Mouse (Mus musculus) left cerebral cortex, postnatal 10 days (tissue): ENCODE results near the gene Ggn. TPM values are rescaled to one million over a fixed set of nuclear protein-coding genes. Genes with fewer than 3 reads are reported as not detected.
"Not testable (repeated sequence)": the region's sequence is repeated elsewhere in the genome, so short reads cannot be mapped to it uniquely, and the experiment has no call there.

Experiments used
- DNase-seq, 2 experiments: peaks; one replicate each; pipeline ENCODE4 v3.0.0; 2021 to 2022; ENCODE audit warnings: low spot score in 2 of 2, mixed read lengths in 1 of 2; ENCODE audit errors: extremely low spot score in 1 of 2
- intact Hi-C: fragments of 180-260 bp; cut with DNase I; formaldehyde crosslinking; loops from one replicate; pipeline ENCODE4 v1.15.1; 2025
- total RNA-seq, 2 experiments: library from RNA; stranded (reverse); gene quantifications; 2 replicates each; pipeline ENCODE4 v1.2.3; 2021

The Ggn gene
- total RNA-seq = under 1 TPM; 0.58 to 0.65 TPM

DNA sequence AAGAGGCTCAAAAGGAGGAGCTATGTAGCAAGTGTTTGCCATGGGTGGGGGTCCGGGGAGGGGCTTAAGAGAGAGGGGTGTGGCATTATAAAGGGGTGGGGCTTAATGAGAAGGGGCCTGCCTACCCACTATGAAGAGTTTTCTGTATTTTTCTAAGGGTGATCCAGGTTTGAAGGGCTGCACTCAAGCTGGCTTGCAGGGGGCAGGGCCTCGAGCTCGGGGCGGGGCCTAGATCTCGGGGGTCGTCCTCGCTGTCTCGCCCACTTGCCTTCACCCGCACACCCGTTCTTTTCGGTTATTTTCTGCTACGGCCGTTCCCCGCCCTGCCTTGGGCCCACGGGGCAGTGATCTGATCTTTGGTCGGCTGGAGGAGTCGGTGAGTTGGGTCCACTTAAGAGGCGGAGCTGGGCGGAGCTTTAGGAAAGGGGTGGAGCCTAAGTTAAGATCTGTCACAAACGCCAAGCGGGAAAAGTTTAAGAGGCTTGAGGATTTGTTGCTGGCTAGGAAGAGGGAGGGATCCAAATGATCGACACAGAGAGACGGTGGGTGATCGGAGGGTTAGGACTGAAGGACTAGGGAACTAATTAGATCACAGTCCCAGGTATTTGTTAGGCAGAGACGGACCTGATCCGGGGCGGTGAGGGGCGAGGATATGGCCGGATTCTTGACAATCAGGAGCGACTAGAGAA lies at the start of gene Ggn, which contains the start of gene Spred3:
Ggn (plus strand) TSS at position 145 of the 689 bp plus-strand sequence.
Spred3 (minus strand) TSS at position 346 of the 689 bp plus-strand sequence.
- intact Hi-C loops = no loop called here
- peak in 1 of 2 experiments; percentile 88 for DNase-seq

DNA sequence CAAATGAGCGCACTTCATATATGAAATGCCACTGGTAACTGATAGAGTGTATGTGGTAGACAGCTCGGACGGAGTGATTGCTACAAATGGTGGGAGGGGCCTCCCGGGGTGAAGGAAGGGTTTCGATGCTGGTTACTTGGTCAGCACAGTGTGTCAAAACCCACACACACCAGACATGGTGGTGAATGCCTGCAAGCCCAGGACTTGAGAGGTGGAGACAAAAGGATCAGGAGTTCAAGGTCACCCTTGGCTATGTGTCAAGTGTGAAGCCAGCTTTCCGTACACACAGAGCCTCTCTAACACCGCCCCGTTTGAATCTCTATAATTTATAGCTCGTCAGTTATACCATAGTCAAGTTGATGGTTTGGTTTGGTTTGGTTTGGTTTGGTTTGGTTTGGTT lies 47.2 kb upstream of the Ggn start:
- no peak for DNase-seq
- intact Hi-C loops = no loop called here

GRCm38 (mm10) chr7:29123531-29124358 lies 46.3 kb upstream of the Ggn start:
- intact Hi-C loops = no loop called here
- DNase-seq = no peak

- intact Hi-C loops = no loop called here
- peak in 1 of 2 experiments; percentile 68 for DNase-seq
Observed at GRCm38 (mm10) chr7:29124970-29125369, 45.0 kb upstream of the Ggn start, which contains the start of gene Ryr1. TSS of gene Ryr1 (minus strand) at chr7:29125179.

DNA sequence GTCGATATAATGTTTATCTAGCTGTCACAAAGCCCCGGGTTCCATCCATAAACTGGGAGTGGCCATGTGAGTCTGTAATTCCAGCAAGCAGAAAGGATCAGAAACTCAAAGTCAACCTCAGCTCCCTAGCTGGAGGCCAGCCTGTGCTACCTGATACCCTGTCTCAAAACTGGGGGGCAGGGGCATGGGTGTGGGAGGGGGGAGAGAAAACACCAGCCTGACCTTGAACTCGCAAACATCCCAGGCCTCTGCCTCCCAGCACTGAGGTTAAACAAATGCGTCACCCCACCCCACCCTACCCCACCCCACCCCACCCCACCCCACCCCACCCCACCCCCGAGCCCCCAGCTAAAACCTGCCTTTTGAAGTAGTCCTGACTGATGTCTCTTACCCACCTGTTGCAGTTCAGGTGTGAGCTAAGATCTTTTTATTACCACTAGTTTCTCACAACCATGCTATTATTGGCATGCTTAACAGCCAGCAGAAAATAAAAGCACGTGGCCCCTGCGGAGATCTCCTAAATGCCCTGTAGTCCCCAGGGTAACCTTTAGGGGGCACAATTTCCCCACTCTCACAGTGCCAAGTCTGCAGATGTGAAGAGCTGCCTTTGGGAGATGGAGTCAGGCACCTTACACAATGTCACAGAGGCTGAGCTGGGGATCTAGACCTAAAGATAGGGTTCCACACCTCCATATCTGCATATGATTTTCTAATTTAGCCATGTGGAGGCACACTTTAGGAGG lies 43.7 kb upstream of the Ggn start:
- DNase-seq = peak in 1 of 2 experiments; percentile 48
- intact Hi-C loops = no loop called here

DNA sequence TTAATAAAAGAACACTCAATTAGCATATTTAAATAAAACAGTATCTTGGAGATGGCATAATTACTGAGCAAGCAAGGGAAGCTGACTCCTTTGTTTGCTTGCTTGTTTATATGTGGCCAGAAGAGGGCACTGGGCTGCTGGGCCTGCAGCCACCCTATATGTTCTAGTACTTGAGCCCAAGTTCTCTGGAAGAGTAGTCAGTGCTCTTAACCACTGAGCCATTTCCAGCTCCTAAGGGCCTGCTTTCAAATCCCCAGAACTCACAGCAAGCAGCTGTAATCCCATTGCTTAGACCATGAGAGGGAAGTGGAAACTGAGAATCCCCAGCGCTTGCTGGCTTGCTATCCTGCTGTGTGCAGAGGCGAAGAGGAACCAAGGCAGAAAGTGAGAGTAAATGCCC lies 41.3 kb upstream of the Ggn start:
- intact Hi-C loops = no loop called here
- peak in 1 of 2 experiments; percentile 18 for DNase-seq

- intact Hi-C loops = no loop called here
- DNase-seq = no peak
Observed at GRCm38 (mm10) chr7:29134230-29134629, 35.8 kb upstream of the Ggn start.

GRCm38 (mm10) chr7:29134693-29135386 lies 35.2 kb upstream of the Ggn start, which contains the start of gene Rasgrp4:
TSS of gene Rasgrp4 (plus strand) at chr7:29134851.
- peak in 1 of 2 experiments; percentile 70 for DNase-seq
- intact Hi-C loops = no loop called here

DNA sequence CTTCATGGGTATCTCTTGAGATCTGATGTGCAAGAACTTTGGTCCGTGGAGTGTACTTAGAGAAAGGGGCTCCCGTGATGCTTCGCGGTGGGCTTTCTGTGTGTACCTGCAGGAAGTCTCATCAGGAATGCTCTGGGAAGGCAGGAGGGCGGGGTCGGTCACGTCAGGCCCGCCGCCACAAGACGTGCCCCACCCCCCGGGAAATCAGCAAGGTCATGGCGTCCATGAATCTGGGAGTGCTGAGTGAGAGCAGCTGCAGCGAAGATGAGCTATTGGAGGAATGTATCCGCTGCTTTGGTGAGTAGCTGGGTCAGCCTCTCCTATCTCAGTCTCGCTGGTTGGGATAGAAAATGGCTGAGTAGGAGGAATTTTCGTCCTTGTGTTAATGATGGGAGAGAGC lies 32.6 kb upstream of the Ggn start:
- intact Hi-C loops = no loop called here
- DNase-seq = peak in 1 of 2 experiments; percentile 22

GRCm38 (mm10) chr7:29139237-29139636 lies 30.8 kb upstream of the Ggn start:
- DNase-seq, intact Hi-C loops: not testable (repeated sequence)

DNA sequence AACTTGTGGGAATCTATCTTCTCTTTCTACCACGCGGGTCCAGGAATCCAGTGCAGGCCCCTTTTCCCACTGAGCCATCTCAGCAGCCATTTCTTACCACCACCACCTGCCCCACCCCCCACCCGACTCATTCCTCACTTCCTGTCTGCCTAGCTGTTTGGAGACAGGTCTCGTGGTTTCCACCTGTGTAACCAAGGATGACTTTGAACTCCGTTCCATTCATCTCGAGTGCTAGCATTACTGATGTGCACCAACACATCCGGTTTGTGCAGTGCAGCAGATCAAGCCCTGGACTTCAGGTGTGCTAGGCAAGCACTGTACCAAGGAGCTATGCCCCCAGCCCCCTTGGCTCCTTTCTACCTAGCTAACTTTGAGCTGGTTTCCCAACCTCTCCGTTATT lies 28.6 kb upstream of the Ggn start:
- intact Hi-C loops = no loop called here
- DNase-seq = no peak

- DNase-seq = no peak
- intact Hi-C loops = no loop called here
Observed at GRCm38 (mm10) chr7:29144006-29144405, 26.0 kb upstream of the Ggn start.

DNA sequence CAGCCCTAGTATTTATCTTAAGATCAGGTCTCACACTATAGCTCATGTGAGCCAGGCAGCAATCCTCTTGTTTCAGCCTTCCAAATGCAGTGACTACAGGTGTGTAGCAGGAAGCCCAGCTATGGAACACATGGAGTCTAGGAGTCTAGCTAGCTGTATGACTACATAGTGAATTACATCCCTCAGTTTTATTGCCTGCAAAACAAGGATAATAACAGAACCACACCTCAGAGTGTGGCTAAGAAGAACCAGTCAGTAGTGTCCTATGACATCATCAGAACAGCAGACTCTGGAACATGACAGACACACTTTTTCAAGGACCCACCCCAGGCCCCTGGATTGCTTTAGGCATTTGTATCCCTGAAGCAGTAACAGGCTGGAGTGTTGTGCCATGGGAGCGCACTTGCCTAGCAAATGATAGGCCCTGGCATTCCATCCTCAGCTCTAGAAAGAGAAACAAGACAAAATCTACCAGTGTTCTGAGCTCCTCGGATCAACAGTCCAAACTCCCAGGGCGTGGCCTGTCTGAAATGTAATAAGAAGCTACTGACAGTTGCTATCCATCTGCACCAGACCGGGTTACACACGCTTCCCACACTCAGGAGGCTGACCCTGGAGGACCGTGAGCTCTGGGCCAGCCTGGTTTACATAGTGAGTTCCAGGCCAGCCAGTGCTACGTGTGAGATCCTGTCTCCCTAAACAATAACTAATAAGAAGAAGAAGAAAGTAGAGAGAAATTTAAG lies 23.2 kb upstream of the Ggn start:
- no peak for DNase-seq
- intact Hi-C loops = no loop called here

GRCm38 (mm10) chr7:29148771-29149170 lies 21.2 kb upstream of the Ggn start:
- no peak for DNase-seq
- intact Hi-C loops = no loop called here

DNA sequence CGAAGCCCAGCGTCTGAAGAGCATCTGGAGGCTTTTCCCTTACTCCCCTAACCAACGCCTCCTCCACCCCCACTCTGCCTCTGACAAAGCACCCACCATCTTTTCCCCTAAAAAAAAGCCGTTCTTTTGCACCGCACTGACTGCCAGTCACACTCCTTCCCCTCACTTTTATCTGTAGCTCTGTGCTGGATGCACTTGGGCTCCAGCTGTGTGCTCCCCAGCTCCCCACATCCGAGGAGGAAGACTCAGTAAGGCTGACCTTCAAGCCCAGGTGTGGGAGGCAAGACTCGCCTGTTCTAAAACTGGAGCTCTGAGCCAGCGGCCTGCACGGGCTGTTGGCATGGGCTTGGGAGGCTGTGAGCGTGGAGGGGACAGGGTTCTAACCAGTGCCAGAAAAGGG lies 18.5 kb upstream of the Ggn start:
- intact Hi-C loops = no loop called here
- no peak for DNase-seq

GRCm38 (mm10) chr7:29154018-29154720 lies 15.8 kb upstream of the Ggn start:
- DNase-seq = no peak
- intact Hi-C loops = no loop called here

- intact Hi-C loops = no loop called here
Observed at GRCm38 (mm10) chr7:29155196-29155837, 14.7 kb upstream of the Ggn start.

More at GRCm38 (mm10) chr7:29155196-29155837, 14.7 kb upstream of the Ggn start:
- DNase-seq = peak; percentile 85 to 95
